Mouse (Mus musculus) thymus, adult 2 months (tissue): ENCODE results near the gene Hacd1. TPM values are rescaled to one million over a fixed set of nuclear protein-coding genes. Genes with fewer than 3 reads are reported as not detected.

Experiments
- DNase-seq: peaks from one replicate; pipeline ENCODE4 v3.0.0; 2021
- H3K27ac ChIP-seq: fragments of 200-500 bp; 2 replicates; pipeline ENCODE4 v1.5.1; 2012; ENCODE audit warnings: low read length, control low read depth; ENCODE audit not compliant: control insufficient read depth, insufficient read depth
- H3K27me3 ChIP-seq: fragments of 200-500 bp; 2 replicates; pipeline ENCODE4 v1.6.1; 2012; ENCODE audit warnings: mild to moderate bottlenecking, low read length, moderate library complexity, mixed read lengths; ENCODE audit not compliant: control insufficient read depth, insufficient read depth
- H3K36me3 ChIP-seq: fragments of 200-500 bp; 2 replicates; pipeline ENCODE4 v1.6.1; 2012; ENCODE audit warnings: mild to moderate bottlenecking, low read length, moderate library complexity; ENCODE audit not compliant: control insufficient read depth, insufficient read depth
- H3K4me1 ChIP-seq: fragments of 200-500 bp; replicated peaks from 2 replicates; pipeline ENCODE4 v1.6.1; 2012; ENCODE audit warnings: low read length; ENCODE audit not compliant: control insufficient read depth, insufficient read depth
- H3K4me3 ChIP-seq: fragments of 200-500 bp; 2 replicates; pipeline ENCODE4 v1.5.1; 2012; ENCODE audit warnings: mild to moderate bottlenecking, low read length, control low read depth, moderate library complexity; ENCODE audit not compliant: control insufficient read depth, insufficient read depth
- CTCF ChIP-seq: fragments of 200-500 bp; IDR thresholded peaks from 2 replicates; pipeline ENCODE4 v1.5.1; 2012; ENCODE audit warnings: mild to moderate bottlenecking, control low read depth, low read length, moderate library complexity, borderline replicate concordance; ENCODE audit not compliant: control insufficient read depth, poor library complexity, insufficient read depth; ENCODE audit errors: extremely low read depth
- POLR2A ChIP-seq: fragments of 200-500 bp; IDR thresholded peaks from 2 replicates; pipeline ENCODE4 v1.6.1; 2012; ENCODE audit warnings: mild to moderate bottlenecking, low read length, control low read depth, moderate library complexity; ENCODE audit not compliant: control insufficient read depth, poor library complexity, insufficient read depth; ENCODE audit errors: extremely low read depth
- WGBS: fragments of 180-500 bp; shearing (Covaris S2); methylation state at CpG from one replicate; pipeline ENCODE4 v1.1.7; 2018; 5-methylcytosine and 5-hydroxymethylcytosine counted together
- polyA plus RNA-seq: library from polyadenylated mRNA; depleted of rRNA; stranded (reverse); fragments of >200 nt; gene quantifications from 2 replicates; pipeline ENCODE4 v1.2.3, GENCODE M21; 2012

Gene Hacd1
- polyA plus RNA-seq, 1 experiment: 20.7 TPM

- no peak for DNase-seq
- H3K36me3 ChIP-seq: no peaks in the 10 kb centered on the region
- no peak overlapping the region for H3K4me3 ChIP-seq
- no peaks in the 10 kb centered on the region for H3K4me1 ChIP-seq
- 85% methylated on average over 1 of the region's 1 CpGs for WGBS
- TF ChIP-seq POLR2A (no peak), CTCF (no peak)
- no peak overlapping the region for H3K27ac ChIP-seq
- no peaks in the 10 kb centered on the region for H3K27me3 ChIP-seq
Measured at GRCm38 (mm10) chr2:14005121-14005520, 50.8 kb downstream of the Hacd1 start.

GRCm38 (mm10) chr2:13960136-13960535, 95.8 kb downstream of the Hacd1 start:
- 92% methylated on average over 1 of the region's 1 CpGs for whole genome bisulfite sequencing

GRCm38 (mm10) chr2:13956463-13956862, 99.5 kb downstream of the Hacd1 start:
- Histone ChIP-seq H3K27me3 (no peaks in the 10 kb centered on the region), H3K36me3 (no peaks in the 10 kb centered on the region), H3K4me3 (no peak overlapping the region), H3K27ac (no peak overlapping the region), H3K4me1 (no peaks in the 10 kb centered on the region)
- WGBS: 84% methylated on average over 2 of the region's 2 CpGs
- TF ChIP-seq POLR2A (no peak), CTCF (no peak)
- no peak for DNase-seq

More at GRCm38 (mm10) chr2:13960136-13960535, 95.8 kb downstream of the Hacd1 start:
- DNase-seq: no peak
- no peaks in the 10 kb centered on the region for H3K4me1 ChIP-seq
- TF ChIP-seq CTCF (no peak), POLR2A (no peak)
- no peak overlapping the region for H3K27ac ChIP-seq
- H3K27me3 ChIP-seq: no peaks in the 10 kb centered on the region
- H3K4me3 ChIP-seq: no peak overlapping the region
- H3K36me3 ChIP-seq: no peaks in the 10 kb centered on the region

GRCm38 (mm10) chr2:13938118-13938517, 117.8 kb downstream of the Hacd1 start:
- DNase-seq: peak; percentile 14
- H3K27ac ChIP-seq: no peak overlapping the region
- no peak overlapping the region for H3K4me3 ChIP-seq
- TF ChIP-seq CTCF: no peak
- TF ChIP-seq POLR2A: no peak
- no peaks in the 10 kb centered on the region for H3K4me1 ChIP-seq
- H3K36me3 ChIP-seq: no peaks in the 10 kb centered on the region
- H3K27me3 ChIP-seq: no peaks in the 10 kb centered on the region
- 56% methylated on average over 2 of the region's 2 CpGs for WGBS

GRCm38 (mm10) chr2:13935343-13935742, 120.6 kb downstream of the Hacd1 start:
- H3K4me3 ChIP-seq: no peak overlapping the region
- no peak overlapping the region for H3K27ac ChIP-seq
- no peaks in the 10 kb centered on the region for H3K36me3 ChIP-seq
- 90% methylated on average over 3 of the region's 3 CpGs for WGBS
- TF ChIP-seq CTCF (no peak), POLR2A (no peak)
- H3K27me3 ChIP-seq: no peaks in the 10 kb centered on the region
- no peak for DNase-seq
- no peaks in the 10 kb centered on the region for H3K4me1 ChIP-seq

GRCm38 (mm10) chr2:13932253-13932652, 123.7 kb downstream of the Hacd1 start:
- Histone ChIP-seq H3K27me3 (no peaks in the 10 kb centered on the region), H3K36me3 (no peaks in the 10 kb centered on the region), H3K4me3 (no peak overlapping the region), H3K4me1 (no peaks in the 10 kb centered on the region), H3K27ac (no peak overlapping the region)
- TF ChIP-seq POLR2A: no peak
- TF ChIP-seq CTCF: no peak
- DNase-seq: no peak

DNA sequence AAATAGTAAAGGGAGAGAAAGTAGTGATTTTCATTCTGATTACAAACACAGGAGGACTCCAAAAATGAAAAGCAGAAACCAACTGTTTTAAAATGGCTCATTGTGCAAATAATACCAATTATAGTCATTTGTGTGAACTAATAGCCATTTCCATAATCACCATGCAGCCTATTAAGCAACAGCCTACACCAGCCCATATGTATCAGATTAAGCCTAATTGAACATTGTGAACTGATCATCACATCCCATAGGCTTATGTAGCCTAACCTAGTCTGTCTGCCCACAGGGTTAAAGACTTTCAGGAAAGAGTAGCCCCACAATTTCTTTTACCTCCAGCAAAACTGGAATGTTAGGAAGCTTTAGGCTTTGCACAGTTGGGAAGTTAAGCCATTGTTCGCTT, 125.2 kb downstream of the Hacd1 start:
- no peaks in the 10 kb centered on the region for H3K27me3 ChIP-seq
- DNase-seq: no peak
- 94% methylated on average over 1 of the region's 1 CpGs for WGBS
- no peak for TF ChIP-seq POLR2A
- no peak for TF ChIP-seq CTCF
- H3K36me3 ChIP-seq: no peaks in the 10 kb centered on the region
- no peak overlapping the region for H3K4me3 ChIP-seq
- no peak overlapping the region for H3K27ac ChIP-seq
- no peaks in the 10 kb centered on the region for H3K4me1 ChIP-seq
